Comparison of ENCODE assay signal across 8 mouse cellular contexts in the genomic region with DNA sequence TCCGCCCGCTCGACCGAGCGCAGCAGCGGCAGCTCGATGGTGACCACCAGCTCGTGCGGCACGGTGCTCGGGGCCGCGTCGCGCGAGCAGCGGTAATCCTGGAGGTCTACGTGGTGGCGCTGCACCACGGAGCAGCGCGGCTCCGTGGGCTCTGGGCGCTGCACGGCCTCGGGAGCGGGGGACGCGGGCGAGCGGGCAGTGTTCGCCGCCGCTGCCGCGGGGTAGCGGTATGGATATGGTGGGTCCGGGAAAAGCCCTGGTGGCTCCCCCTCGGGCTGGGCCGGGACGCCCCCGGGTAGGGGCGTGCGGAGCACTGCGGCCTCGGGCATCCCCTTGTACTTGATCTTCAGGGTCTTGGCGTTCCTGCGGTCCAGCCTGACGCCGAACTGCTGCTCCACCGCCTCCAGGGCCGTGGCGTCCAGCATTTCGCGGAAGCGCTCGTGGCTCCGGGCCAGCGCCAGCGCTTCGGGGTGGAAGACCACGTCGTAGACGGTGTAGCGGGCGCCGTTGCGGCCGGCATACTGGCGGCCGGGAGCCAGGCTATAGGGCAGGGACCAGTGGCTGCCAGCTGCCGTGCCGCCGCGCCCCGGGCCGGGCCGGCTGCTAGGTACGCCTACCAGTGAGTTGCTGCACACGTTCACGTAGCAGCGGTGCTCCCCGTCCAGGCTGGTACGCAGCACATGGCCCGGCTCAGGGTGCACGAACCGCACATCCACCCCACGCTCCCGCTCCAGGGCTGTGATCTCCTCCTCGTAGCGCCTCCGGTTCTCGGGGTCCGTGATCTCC. TPM values are rescaled to one million over a fixed set of nuclear protein-coding genes. Genes with fewer than 3 reads are reported as not detected.
DNase-seq lines count a peak whose midpoint lies in the region; ATAC-seq and TF ChIP-seq lines count a peak whose summit lies in the region.

No protein-coding gene starts in this region.

- TF ChIP-seq POLR2A in ES-Bruce4 (IDR thresholded peaks at IDR 0.05; ENCODE audit: insufficient read depth, low read length): no peak

- TF ChIP-seq EP300 in ES-Bruce4 (IDR thresholded peaks at IDR 0.05; ENCODE audit: insufficient read depth, low read depth, low read length): no peak

- no peak for TF ChIP-seq CTCF in ES-Bruce4 (IDR thresholded peaks at IDR 0.05; ENCODE audit: low read depth, low read length)
- TF ChIP-seq CTCF in lung, embryonic 14.5 days (IDR thresholded peaks at IDR 0.05; ENCODE audit: low read depth): no peak

- no peaks in the 10 kb centered on the region for H3K27me3 ChIP-seq in ES-Bruce4 (ENCODE audit: control insufficient read depth, insufficient read depth, low read length, poor library complexity, severe bottlenecking)
- H3K27me3 ChIP-seq in heart, embryonic 15.5 days: no peaks in the 10 kb centered on the region
- H3K27me3 ChIP-seq in lung, embryonic 14.5 days (ENCODE audit: insufficient read depth, low read length): no peaks in the 10 kb centered on the region
- no peaks in the 10 kb centered on the region for H3K27me3 ChIP-seq in neural tube, embryonic 15.5 days (replicated peaks)

- under 1% methylated on average over 94 of the region's 94 CpGs for WGBS in heart, embryonic 15.5 days
- WGBS in lung, embryonic 14.5 days: under 1% methylated on average over 92 of the region's 94 CpGs
- WGBS in neural tube, embryonic 15.5 days: under 1% methylated on average over 92 of the region's 94 CpGs

- H3K9ac ChIP-seq in ES-Bruce4 (ENCODE audit: low read depth, poor library complexity, severe bottlenecking): peak overlapping the region; percentile 93
- peak overlapping the region; percentile 85 for H3K9ac ChIP-seq in heart, embryonic 15.5 days
- peak overlapping the region; percentile 81 for H3K9ac ChIP-seq in lung, embryonic 14.5 days
- peak overlapping the region; percentile 85 for H3K9ac ChIP-seq in neural tube, embryonic 15.5 days (replicated peaks)

- no peak overlapping the region for H3K27ac ChIP-seq in ES-Bruce4 (ENCODE audit: insufficient read depth, low read length)
- H3K27ac ChIP-seq in heart, embryonic 15.5 days: peak overlapping the region; percentile 93
- peak overlapping the region; percentile 91 for H3K27ac ChIP-seq in lung, embryonic 14.5 days (ENCODE audit: low read depth)
- H3K27ac ChIP-seq in neural tube, embryonic 15.5 days (replicated peaks): peak overlapping the region; percentile 95

- DNase-seq in brain, adult 2 months (ENCODE audit: low read depth, low spot score): peak; percentile 60
- peak; percentile 80 for DNase-seq in kidney, postnatal 10 days
- peak; percentile 74 for DNase-seq in lung, embryonic 14.5 days
- peak; percentile 79 for DNase-seq in testis, postnatal 10 days (ENCODE audit: low spot score)

- H3K36me3 ChIP-seq in ES-Bruce4 (ENCODE audit: control insufficient read depth, insufficient read depth, low read length, poor library complexity, severe bottlenecking): peaks cover 11% of the 10 kb centered on the region; the same call in 1 of the 2 replicates
- peaks cover 18% of the 10 kb centered on the region for H3K36me3 ChIP-seq in heart, embryonic 15.5 days
- H3K36me3 ChIP-seq in lung, embryonic 14.5 days (ENCODE audit: insufficient read depth): peaks cover 32% of the 10 kb centered on the region
- H3K36me3 ChIP-seq in neural tube, embryonic 15.5 days: peaks cover 14% of the 10 kb centered on the region; the same call in 1 of the 2 replicates

- no peaks in the 10 kb centered on the region for H3K9me3 ChIP-seq in ES-Bruce4 (replicated peaks; ENCODE audit: control insufficient read depth, insufficient read depth, low read length, poor library complexity, severe bottlenecking)
- no peaks in the 10 kb centered on the region for H3K9me3 ChIP-seq in heart, embryonic 15.5 days (replicated peaks)
- no peaks in the 10 kb centered on the region for H3K9me3 ChIP-seq in lung, embryonic 14.5 days (ENCODE audit: low read depth, low read length)
- no peaks in the 10 kb centered on the region for H3K9me3 ChIP-seq in neural tube, embryonic 15.5 days (replicated peaks)

- peak overlapping the region; percentile 97 for H3K4me3 ChIP-seq in ES-Bruce4 (ENCODE audit: low read depth, low read length)
- H3K4me3 ChIP-seq in heart, embryonic 15.5 days: peak overlapping the region; percentile 85
- peak overlapping the region; percentile 97 for H3K4me3 ChIP-seq in lung, embryonic 14.5 days (ENCODE audit: low read depth, low read length)
- H3K4me3 ChIP-seq in neural tube, embryonic 15.5 days (replicated peaks): peak overlapping the region; percentile 96

- ATAC-seq in erythroid progenitor cell, adult 5-6 weeks (replicated peaks; ENCODE audit: low FRiP score, poor library complexity, severe bottlenecking): peak; percentile 84
- ATAC-seq in heart, embryonic 15.5 days (replicated peaks; ENCODE audit: insufficient number of reproducible peaks, insufficient read depth, low FRiP score, low read depth): peak; percentile 71
- ATAC-seq in lung, embryonic 14.5 days (ENCODE audit: insufficient read depth): peak; percentile 78
- ATAC-seq in neural tube, embryonic 15.5 days (ENCODE audit: low FRiP score): peak; percentile 72

- peaks cover 1% of the 10 kb centered on the region for H3K4me1 ChIP-seq in ES-Bruce4 (ENCODE audit: control insufficient read depth, insufficient read depth, low read length)
- H3K4me1 ChIP-seq in heart, embryonic 15.5 days (replicated peaks): peaks cover 23% of the 10 kb centered on the region
- H3K4me1 ChIP-seq in lung, embryonic 14.5 days (ENCODE audit: insufficient read depth): no peaks in the 10 kb centered on the region
- H3K4me1 ChIP-seq in neural tube, embryonic 15.5 days: peaks cover 31% of the 10 kb centered on the region

- H3K4me2 ChIP-seq in heart, embryonic 15.5 days: peak overlapping the region; percentile 94
- H3K4me2 ChIP-seq in lung, embryonic 14.5 days: peak overlapping the region; percentile 98
- peak overlapping the region; percentile 95 for H3K4me2 ChIP-seq in neural tube, embryonic 15.5 days

RNA-seq across cellular contexts. Expression of a gene that starts 0.7 kb away (rescaled TPM):
- polyA plus RNA-seq in ES-Bruce4 (2011; ENCODE audit: insufficient read depth, insufficient read length, low read depth, missing spikeins): 3.7 and 4.6 TPM in 2 replicates
- total RNA-seq in erythroid progenitor cell, adult 5-6 weeks (2015; ENCODE audit: low replicate concordance): 2.5 and 10.9 TPM in 2 replicates
- 1.4 and 2.8 TPM in 2 replicates for total RNA-seq in erythroid progenitor cell, adult 5-6 weeks (2017; ENCODE audit: low replicate concordance)
- 6.1 and 7.7 TPM in 2 replicates for polyA plus RNA-seq in heart, embryonic 15.5 days (2015; fragmentation: Nextera tagmentation; extraction: Ambion mirVana)
- 9.3 and 11.3 TPM in 2 replicates for polyA plus RNA-seq in lung, embryonic 14.5 days (2014; fragmentation: Nextera tagmentation; extraction: Ambion mirVana)
- polyA plus RNA-seq in neural tube, embryonic 15.5 days (2015; fragmentation: Nextera tagmentation; extraction: Ambion mirVana): 7.7 and 8.4 TPM in 2 replicates

RNA-seq across cellular contexts. Expression of a gene that starts 0.7 kb away (rescaled TPM):
- polyA plus RNA-seq in ES-Bruce4 (2011; ENCODE audit: insufficient read depth, insufficient read length, low read depth, missing spikeins): 15.1 and 15.4 TPM in 2 replicates
- total RNA-seq in erythroid progenitor cell, adult 5-6 weeks (2015; ENCODE audit: low replicate concordance): 4.7 TPM in 1 of 2 replicates, not detected in the other
- 22.2 and 23.9 TPM in 2 replicates for total RNA-seq in erythroid progenitor cell, adult 5-6 weeks (2017; ENCODE audit: low replicate concordance)
- polyA plus RNA-seq in heart, embryonic 15.5 days (2015; fragmentation: Nextera tagmentation; extraction: Ambion mirVana): 14.3 and 16.2 TPM in 2 replicates
- polyA plus RNA-seq in lung, embryonic 14.5 days (2014; fragmentation: Nextera tagmentation; extraction: Ambion mirVana): 31.4 and 31.6 TPM in 2 replicates
- 9.4 and 18.8 TPM in 2 replicates for polyA plus RNA-seq in neural tube, embryonic 15.5 days (2015; fragmentation: Nextera tagmentation; extraction: Ambion mirVana)

RNA-seq across cellular contexts. Expression of a gene that starts 6.5 kb away (rescaled TPM):
- 27.7 and 32.7 TPM in 2 replicates for polyA plus RNA-seq in ES-Bruce4 (2011; ENCODE audit: insufficient read depth, insufficient read length, low read depth, missing spikeins)
- total RNA-seq in erythroid progenitor cell, adult 5-6 weeks (2015; ENCODE audit: low replicate concordance): 17.6 and 23.8 TPM in 2 replicates
- 14.6 and 16.0 TPM in 2 replicates for total RNA-seq in erythroid progenitor cell, adult 5-6 weeks (2017; ENCODE audit: low replicate concordance)
- polyA plus RNA-seq in heart, embryonic 15.5 days (2015; fragmentation: Nextera tagmentation; extraction: Ambion mirVana): 11.2 and 15.0 TPM in 2 replicates
- 28.1 and 28.7 TPM in 2 replicates for polyA plus RNA-seq in lung, embryonic 14.5 days (2014; fragmentation: Nextera tagmentation; extraction: Ambion mirVana)
- 9.5 and 13.7 TPM in 2 replicates for polyA plus RNA-seq in neural tube, embryonic 15.5 days (2015; fragmentation: Nextera tagmentation; extraction: Ambion mirVana)

RNA-seq across cellular contexts. Expression of a gene that starts 13.6 kb away (rescaled TPM):
- polyA plus RNA-seq in ES-Bruce4 (2011; ENCODE audit: insufficient read depth, insufficient read length, low read depth, missing spikeins): 23.9 and 24.8 TPM in 2 replicates
- total RNA-seq in erythroid progenitor cell, adult 5-6 weeks (2015; ENCODE audit: low replicate concordance): 19.3 and 19.5 TPM in 2 replicates
- total RNA-seq in erythroid progenitor cell, adult 5-6 weeks (2017; ENCODE audit: low replicate concordance): 15.9 and 22.3 TPM in 2 replicates
- polyA plus RNA-seq in heart, embryonic 15.5 days (2015; fragmentation: Nextera tagmentation; extraction: Ambion mirVana): 40.1 and 45.2 TPM in 2 replicates
- 61.4 and 62.0 TPM in 2 replicates for polyA plus RNA-seq in lung, embryonic 14.5 days (2014; fragmentation: Nextera tagmentation; extraction: Ambion mirVana)
- polyA plus RNA-seq in neural tube, embryonic 15.5 days (2015; fragmentation: Nextera tagmentation; extraction: Ambion mirVana): 40.7 and 42.8 TPM in 2 replicates

RNA-seq across cellular contexts. Expression of a gene that starts 13.7 kb away (rescaled TPM):
- polyA plus RNA-seq in ES-Bruce4 (2011; ENCODE audit: insufficient read depth, insufficient read length, low read depth, missing spikeins): 699 and 714 TPM in 2 replicates
- total RNA-seq in erythroid progenitor cell, adult 5-6 weeks (2015; ENCODE audit: low replicate concordance): 169 and 235 TPM in 2 replicates
- total RNA-seq in erythroid progenitor cell, adult 5-6 weeks (2017; ENCODE audit: low replicate concordance): 180 and 196 TPM in 2 replicates
- 376 and 496 TPM in 2 replicates for polyA plus RNA-seq in heart, embryonic 15.5 days (2015; fragmentation: Nextera tagmentation; extraction: Ambion mirVana)
- polyA plus RNA-seq in lung, embryonic 14.5 days (2014; fragmentation: Nextera tagmentation; extraction: Ambion mirVana): 591 and 633 TPM in 2 replicates
- 405 and 435 TPM in 2 replicates for polyA plus RNA-seq in neural tube, embryonic 15.5 days (2015; fragmentation: Nextera tagmentation; extraction: Ambion mirVana)
